Comparison of ENCODE assay signal across 27 mouse cellular contexts in the genomic region with DNA sequence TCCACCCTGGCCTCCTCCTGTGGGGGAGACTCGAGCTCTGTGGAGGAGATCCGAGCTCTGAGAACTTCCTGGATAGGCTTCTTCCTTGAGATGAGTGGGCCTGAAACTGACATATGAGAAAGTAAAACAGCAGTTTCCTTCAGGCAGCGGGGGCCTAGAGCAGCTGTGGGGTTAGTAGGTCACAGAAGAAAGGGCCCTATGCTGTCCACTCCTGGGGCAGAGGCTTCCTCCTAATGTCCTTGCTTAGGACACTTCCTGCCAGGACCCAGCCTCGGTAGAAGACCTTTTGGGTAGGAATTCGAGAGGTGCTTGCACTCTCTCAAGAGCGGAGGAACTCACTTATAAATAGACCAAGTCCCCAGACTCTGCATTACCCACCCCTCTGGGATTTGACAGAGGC. TPM values are rescaled to one million over a fixed set of nuclear protein-coding genes. Genes with fewer than 3 reads are reported as not detected.
DNase-seq lines count a peak whose midpoint lies in the region; ATAC-seq lines count a peak whose summit lies in the region.
"Had no signal": no experiment of that assay in that cellular context is flagged by ENCODE, and none has a peak within 500 bp of the region (broad histone marks: within the 10 kb centered on the region; RNA-seq: fewer than 3 reads in every experiment).

No protein-coding gene starts in this region.

- H3K4me2 ChIP-seq in kidney, embryonic 15.5 days = no peak overlapping the region
- no peak overlapping the region for H3K4me2 ChIP-seq in neural tube, embryonic 13.5 days
- H3K4me2 ChIP-seq in neural tube, embryonic 15.5 days = no peak overlapping the region
- H3K4me2 ChIP-seq: forebrain, embryonic 13.5 days; liver, embryonic 12.5 days; neural tube, embryonic 12.5 days had no signal

- 36% methylated on average over 6 of the region's 6 CpGs for WGBS in heart, embryonic 10.5 days
- 25% methylated on average over 6 of the region's 6 CpGs for WGBS in kidney, embryonic 15.5 days
- 75% methylated on average over 6 of the region's 6 CpGs for WGBS in neural tube, embryonic 13.5 days
- 82% methylated on average over 6 of the region's 6 CpGs for WGBS in neural tube, embryonic 15.5 days

- DNase-seq in heart, embryonic 10.5 days (ENCODE audit: low spot score) = no peak
- no peak for DNase-seq in heart, postnatal 14 days
- DNase-seq in kidney, postnatal 10 days = no peak
- DNase-seq in heart, postnatal 4 days = peak; percentile 33
- DNase-seq: adrenal gland, postnatal 25 days; B cell, adult 2 months; cerebellum, adult 18-20 months; cerebellum, postnatal 36 days; gastrocnemius, postnatal 14 days; kidney, postnatal 14 days; layer of hippocampus, adult 9-11 months; lung, adult 2 months; lung, postnatal 4 days; thymus, postnatal 4 days had no signal

- peak overlapping the region; percentile 8 for H3K4me3 ChIP-seq in heart, embryonic 10.5 days
- no peak overlapping the region for H3K4me3 ChIP-seq in kidney, embryonic 15.5 days (replicated peaks)
- no peak overlapping the region for H3K4me3 ChIP-seq in neural tube, embryonic 13.5 days
- H3K4me3 ChIP-seq in neural tube, embryonic 15.5 days (replicated peaks) = no peak overlapping the region
- H3K4me3 ChIP-seq: forebrain, embryonic 13.5 days; liver, embryonic 12.5 days; midbrain, embryonic 10.5 days; neural tube, embryonic 12.5 days had no signal

- ATAC-seq in kidney, embryonic 15.5 days (replicated peaks; ENCODE audit: low FRiP score) = no peak; the same call in 1 of the 2 replicates
- no peak for ATAC-seq in neural tube, embryonic 13.5 days (ENCODE audit: low read depth)
- ATAC-seq in neural tube, embryonic 15.5 days (ENCODE audit: low FRiP score) = no peak
- ATAC-seq in megakaryocyte-erythroid progenitor cell, adult 5-6 weeks (replicated peaks; ENCODE audit: low FRiP score, low TSS enrichment, poor library complexity, severe bottlenecking) = no peak
- ATAC-seq: forebrain, embryonic 13.5 days; inflammation-experienced regulatory T-cells, adult 6 months; liver, embryonic 12.5 days had no signal

- H3K27me3 ChIP-seq in heart, embryonic 10.5 days (ENCODE audit: insufficient read depth, poor library complexity, severe bottlenecking) = no peaks in the 10 kb centered on the region
- H3K27me3 ChIP-seq in kidney, embryonic 15.5 days = no peaks in the 10 kb centered on the region
- H3K27me3 ChIP-seq in neural tube, embryonic 13.5 days = no peaks in the 10 kb centered on the region
- no peaks in the 10 kb centered on the region for H3K27me3 ChIP-seq in neural tube, embryonic 15.5 days (replicated peaks)
- H3K27me3 ChIP-seq: forebrain, embryonic 13.5 days; liver, embryonic 12.5 days; neural tube, embryonic 12.5 days had no signal

- peaks cover 49% of the 10 kb centered on the region for H3K4me1 ChIP-seq in heart, embryonic 10.5 days
- peaks cover 50% of the 10 kb centered on the region for H3K4me1 ChIP-seq in kidney, embryonic 15.5 days
- peaks cover 20% of the 10 kb centered on the region for H3K4me1 ChIP-seq in neural tube, embryonic 13.5 days (replicated peaks)
- H3K4me1 ChIP-seq in neural tube, embryonic 15.5 days = peaks cover 21% of the 10 kb centered on the region

- no peaks in the 10 kb centered on the region for H3K36me3 ChIP-seq in heart, embryonic 10.5 days
- 0 out of 2 replicates have a peak, but pooled peaks cover 5% of the 10 kb centered on the region for H3K36me3 ChIP-seq in kidney, embryonic 15.5 days
- no peaks in the 10 kb centered on the region for H3K36me3 ChIP-seq in neural tube, embryonic 13.5 days
- no peaks in the 10 kb centered on the region for H3K36me3 ChIP-seq in neural tube, embryonic 15.5 days
- H3K36me3 ChIP-seq: liver, embryonic 12.5 days had no signal

- peak overlapping the region; percentile 69; the same call in 1 of the 2 replicates for H3K27ac ChIP-seq in heart, embryonic 10.5 days
- peak overlapping the region; percentile 84 for H3K27ac ChIP-seq in kidney, embryonic 15.5 days
- peak overlapping the region; percentile 28 for H3K27ac ChIP-seq in neural tube, embryonic 13.5 days (replicated peaks)
- H3K27ac ChIP-seq in neural tube, embryonic 15.5 days (replicated peaks) = no peak overlapping the region
- H3K27ac ChIP-seq: forebrain, embryonic 13.5 days; liver, embryonic 12.5 days; midbrain, embryonic 10.5 days; neural tube, embryonic 12.5 days had no signal

- H3K9ac ChIP-seq in kidney, embryonic 15.5 days = no peak overlapping the region
- H3K9ac ChIP-seq in neural tube, embryonic 13.5 days = no peak overlapping the region
- H3K9ac ChIP-seq in neural tube, embryonic 15.5 days (replicated peaks) = no peak overlapping the region
- H3K9ac ChIP-seq: forebrain, embryonic 13.5 days; liver, embryonic 12.5 days; neural tube, embryonic 12.5 days had no signal

- intact Hi-C loops in heart, postnatal 14 days (cut with DNase I) = no loop called here

- H3K9me3 ChIP-seq in heart, embryonic 10.5 days = no peaks in the 10 kb centered on the region
- no peaks in the 10 kb centered on the region for H3K9me3 ChIP-seq in kidney, embryonic 15.5 days (replicated peaks)
- H3K9me3 ChIP-seq in neural tube, embryonic 13.5 days = no peaks in the 10 kb centered on the region
- H3K9me3 ChIP-seq in neural tube, embryonic 15.5 days (replicated peaks) = no peaks in the 10 kb centered on the region
- H3K9me3 ChIP-seq: forebrain, embryonic 13.5 days; liver, embryonic 12.5 days; midbrain, embryonic 10.5 days; neural tube, embryonic 12.5 days had no signal

RNA-seq across cellular contexts. Expression of gene Ctnnbip1, which starts 11.7 kb away (rescaled TPM):
- polyA plus RNA-seq in heart, embryonic 10.5 days (2016; fragmentation: Nextera tagmentation; extraction: Ambion mirVana) = 40.1 and 49.9 TPM in 2 replicates
- total RNA-seq in heart, postnatal 14 days (2021) = 10 to 100 TPM; 42.9 to 44.5 TPM
- polyA plus RNA-seq in kidney, embryonic 15.5 days (2015; fragmentation: Nextera tagmentation; extraction: Ambion mirVana) = 62.1 and 64.8 TPM in 2 replicates
- 78.3 and 79.0 TPM in 2 replicates for polyA plus RNA-seq in neural tube, embryonic 13.5 days (2015; fragmentation: Nextera tagmentation; extraction: Ambion mirVana)
- 92.7 and 103 TPM in 2 replicates for polyA plus RNA-seq in neural tube, embryonic 15.5 days (2015; fragmentation: Nextera tagmentation; extraction: Ambion mirVana)
- 10 to 100 TPM; 60.5 to 66.4 TPM for total RNA-seq in heart, postnatal 4 days (2021)
- 1.5 and 5.5 TPM in 2 replicates for total RNA-seq in megakaryocyte-erythroid progenitor cell, adult 5-6 weeks (2014; fragmentation: Nextera tagmentation)
- 1.7 and 5.9 TPM in 2 replicates for total RNA-seq in megakaryocyte-erythroid progenitor cell, adult 5-6 weeks (2017)

RNA-seq across cellular contexts. Expression of gene Lzic, which starts 44.7 kb away (rescaled TPM):
- polyA plus RNA-seq in heart, embryonic 10.5 days (2016; fragmentation: Nextera tagmentation; extraction: Ambion mirVana) = 38.1 and 46.4 TPM in 2 replicates
- total RNA-seq in heart, postnatal 14 days (2021) = 10 to 100 TPM; 55.4 to 55.8 TPM
- 47.1 and 49.3 TPM in 2 replicates for polyA plus RNA-seq in kidney, embryonic 15.5 days (2015; fragmentation: Nextera tagmentation; extraction: Ambion mirVana)
- polyA plus RNA-seq in neural tube, embryonic 13.5 days (2015; fragmentation: Nextera tagmentation; extraction: Ambion mirVana) = 44.7 and 47.7 TPM in 2 replicates
- 37.9 and 40.0 TPM in 2 replicates for polyA plus RNA-seq in neural tube, embryonic 15.5 days (2015; fragmentation: Nextera tagmentation; extraction: Ambion mirVana)
- total RNA-seq in heart, postnatal 4 days (2021) = 10 to 100 TPM; 43.4 to 46.8 TPM
- 26.0 and 32.6 TPM in 2 replicates for total RNA-seq in megakaryocyte-erythroid progenitor cell, adult 5-6 weeks (2014; fragmentation: Nextera tagmentation)
- 62.6 and 135 TPM in 2 replicates for total RNA-seq in megakaryocyte-erythroid progenitor cell, adult 5-6 weeks (2017)

RNA-seq across cellular contexts. Expression of gene Nmnat1, which starts 44.7 kb away (rescaled TPM):
- 15.9 and 16.9 TPM in 2 replicates for polyA plus RNA-seq in heart, embryonic 10.5 days (2016; fragmentation: Nextera tagmentation; extraction: Ambion mirVana)
- 10 to 100 TPM; 20.8 to 23.4 TPM for total RNA-seq in heart, postnatal 14 days (2021)
- 13.7 TPM in 2 replicates for polyA plus RNA-seq in kidney, embryonic 15.5 days (2015; fragmentation: Nextera tagmentation; extraction: Ambion mirVana)
- polyA plus RNA-seq in neural tube, embryonic 13.5 days (2015; fragmentation: Nextera tagmentation; extraction: Ambion mirVana) = 8.7 and 11.0 TPM in 2 replicates
- 5.8 and 9.0 TPM in 2 replicates for polyA plus RNA-seq in neural tube, embryonic 15.5 days (2015; fragmentation: Nextera tagmentation; extraction: Ambion mirVana)
- total RNA-seq in heart, postnatal 4 days (2021) = 10 to 100 TPM; 12.7 to 14.8 TPM
- 2.8 and 13.3 TPM in 2 replicates for total RNA-seq in megakaryocyte-erythroid progenitor cell, adult 5-6 weeks (2014; fragmentation: Nextera tagmentation)
- total RNA-seq in megakaryocyte-erythroid progenitor cell, adult 5-6 weeks (2017) = 2.2 and 8.0 TPM in 2 replicates

RNA-seq across cellular contexts. Expression of gene Tmem274, which starts 52.5 kb away (rescaled TPM):
- 0.30 and 0.49 TPM in 2 replicates for polyA plus RNA-seq in heart, embryonic 10.5 days (2016; fragmentation: Nextera tagmentation; extraction: Ambion mirVana)
- not detected for total RNA-seq in heart, postnatal 14 days (2021)
- polyA plus RNA-seq in kidney, embryonic 15.5 days (2015; fragmentation: Nextera tagmentation; extraction: Ambion mirVana) = 0.45 TPM in 1 of 2 replicates, not detected in the other
- polyA plus RNA-seq in neural tube, embryonic 13.5 days (2015; fragmentation: Nextera tagmentation; extraction: Ambion mirVana) = not detected in 2 replicates
- not detected in 2 replicates for polyA plus RNA-seq in neural tube, embryonic 15.5 days (2015; fragmentation: Nextera tagmentation; extraction: Ambion mirVana)
- not detected for total RNA-seq in heart, postnatal 4 days (2021)
- not detected in 2 replicates for total RNA-seq in megakaryocyte-erythroid progenitor cell, adult 5-6 weeks (2014; fragmentation: Nextera tagmentation)
- not detected in 2 replicates for total RNA-seq in megakaryocyte-erythroid progenitor cell, adult 5-6 weeks (2017)
- total RNA-seq: adrenal gland, postnatal 25 days; gastrocnemius, postnatal 14 days; hematopoietic stem cell, adult 5-6 weeks; left cerebral cortex, adult 8-10 months had no signal
- polyA plus RNA-seq: limb, embryonic 11.5 days; lung, adult 2 months; small intestine, adult 2 months had no signal

RNA-seq across cellular contexts. Expression of gene Clstn1, which starts 56.6 kb away (rescaled TPM):
- 19.1 and 23.3 TPM in 2 replicates for polyA plus RNA-seq in heart, embryonic 10.5 days (2016; fragmentation: Nextera tagmentation; extraction: Ambion mirVana)
- total RNA-seq in heart, postnatal 14 days (2021) = 10 to 100 TPM; 76.7 to 82.1 TPM
- 36.7 and 41.8 TPM in 2 replicates for polyA plus RNA-seq in kidney, embryonic 15.5 days (2015; fragmentation: Nextera tagmentation; extraction: Ambion mirVana)
- 131 and 142 TPM in 2 replicates for polyA plus RNA-seq in neural tube, embryonic 13.5 days (2015; fragmentation: Nextera tagmentation; extraction: Ambion mirVana)
- 142 and 188 TPM in 2 replicates for polyA plus RNA-seq in neural tube, embryonic 15.5 days (2015; fragmentation: Nextera tagmentation; extraction: Ambion mirVana)
- total RNA-seq in heart, postnatal 4 days (2021) = 10 to 100 TPM; 66.8 to 73.7 TPM
- total RNA-seq in megakaryocyte-erythroid progenitor cell, adult 5-6 weeks (2014; fragmentation: Nextera tagmentation) = 30.8 and 31.2 TPM in 2 replicates
- total RNA-seq in megakaryocyte-erythroid progenitor cell, adult 5-6 weeks (2017) = 23.3 and 30.4 TPM in 2 replicates
